Mouse (Mus musculus): ENCODE measurements around the gene Ccl2. TPM values are rescaled to one million over a fixed set of nuclear protein-coding genes. Genes with fewer than 3 reads are reported as not detected.

Ccl2 gene
- total RNA-seq, 2 experiments from 2014 or later = 0.80 to 1.7 TPM

Other genes starting within 250 kb of the Ccl2 start
- under 1 TPM in 1 of 2 experiments, not detected in 1; 0.17 TPM for gene 5530401A14Rik, start 174.9 kb upstream of the Ccl2 start, total RNA-seq (2021)
- gene Asic2, start 67.1 kb upstream of the Ccl2 start, total RNA-seq (2021) = 1 to 10 TPM; 2.5 to 3.2 TPM
- not detected for gene Gm17268, start 3.0 kb downstream of the Ccl2 start, total RNA-seq (2021)
- gene Ccl7, start 10.1 kb downstream of the Ccl2 start, total RNA-seq (2021) = under 1 TPM in 1 of 2 experiments, not detected in 1; 0.51 TPM
- 10 to 100 TPM in 1 of 2 experiments, 1 to 10 TPM in 1; 4.6 to 14.4 TPM for gene Ccl11, start 22.3 kb downstream of the Ccl2 start, total RNA-seq (2021)
- not detected for gene Ccl12, start 66.3 kb downstream of the Ccl2 start, total RNA-seq (2021)
- gene Ccl8, start 79.6 kb downstream of the Ccl2 start, total RNA-seq (2021) = 1 to 10 TPM in 1 of 2 experiments, not detected in 1; 2.0 TPM

Measured in adrenal gland, adult 18-20 months (tissue).